Mouse (Mus musculus): ENCODE measurements around the gene Cdadc1.
"Not testable (repeated sequence)": the region's sequence is repeated elsewhere in the genome, so short reads cannot be mapped to it uniquely, and the experiment has no call there.

Cdadc1 gene

DNA sequence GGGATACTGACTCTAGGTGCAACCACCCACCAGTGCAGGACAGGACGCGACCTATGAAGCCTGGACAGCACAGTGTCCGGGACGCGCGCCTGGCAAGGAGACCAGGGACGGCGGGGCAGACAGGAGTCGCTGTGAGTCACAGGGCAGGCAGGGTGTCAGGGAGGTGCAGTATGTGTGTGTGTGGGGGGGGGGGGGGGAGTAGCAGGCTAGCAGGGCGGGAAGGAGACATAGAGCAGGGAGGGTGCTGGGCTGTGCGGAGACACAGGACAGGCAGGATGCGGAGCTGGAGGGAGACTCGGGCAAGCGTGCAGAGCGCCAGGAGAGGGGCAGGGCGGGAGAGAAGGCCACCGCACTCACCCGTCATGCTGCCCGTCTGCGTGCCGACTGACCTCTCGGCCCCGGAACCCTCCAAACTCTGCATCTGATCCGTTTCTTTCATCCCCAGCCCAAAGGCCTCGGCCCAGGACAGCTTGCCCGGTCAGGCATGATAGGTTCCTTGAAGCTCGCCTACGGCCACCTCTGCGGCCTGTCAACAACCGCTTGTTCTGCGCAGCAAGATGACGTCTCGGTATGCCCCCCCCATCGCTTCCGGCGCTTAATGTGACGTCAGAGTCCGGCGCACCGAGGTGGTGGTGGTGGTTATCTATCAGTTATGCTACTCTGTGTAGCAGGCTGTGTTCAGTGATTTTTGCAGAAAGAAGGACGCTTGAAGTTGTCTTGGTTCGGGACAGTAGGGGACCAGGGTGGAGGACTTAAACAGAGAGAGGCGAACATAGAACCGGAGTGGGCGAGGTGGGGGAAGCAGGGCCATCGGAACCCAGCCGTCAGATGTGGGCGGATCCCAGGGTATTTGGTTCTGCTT is at the start of gene Cdadc1:
Gene Cdadc1 (minus strand): TSS at position 562 of the 862 bp plus-strand sequence.
- peak; percentile 89 to 97 for DNase-seq

- no peak for DNase-seq
These were observed 49.3 kb upstream of the Cdadc1 start for GRCm38 (mm10) chr14:59646826-59647697.

- DNase-seq = no peak
These were observed 47.1 kb upstream of the Cdadc1 start for GRCm38 (mm10) chr14:59644896-59645295.

- no peak for DNase-seq
These were observed 46.4 kb upstream of the Cdadc1 start for GRCm38 (mm10) chr14:59644166-59644565.

DNA sequence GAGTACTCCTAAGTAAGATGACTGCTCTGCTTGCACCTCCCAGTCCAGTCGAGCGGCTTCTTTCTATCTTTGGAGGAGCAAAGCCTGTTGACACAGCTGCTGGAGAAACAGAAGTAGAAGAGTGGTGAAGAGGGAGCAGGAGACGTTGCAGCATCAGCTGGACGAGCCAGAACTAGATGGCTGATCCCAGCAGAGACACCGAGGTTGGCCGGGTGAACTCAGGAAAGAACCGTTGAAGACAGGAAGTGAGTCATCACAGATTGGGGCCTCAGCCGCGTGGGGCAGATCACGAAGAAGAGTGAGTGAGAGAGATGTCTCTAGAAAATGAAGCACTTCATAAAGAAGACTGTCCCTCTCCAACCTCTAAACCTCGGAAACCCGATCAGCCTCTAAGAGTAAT is 45.8 kb upstream of the Cdadc1 start:
- DNase-seq = no peak

GRCm38 (mm10) chr14:59641856-59642255 is 44.1 kb upstream of the Cdadc1 start:
- DNase-seq = no peak

GRCm38 (mm10) chr14:59638906-59639703 is 41.3 kb upstream of the Cdadc1 start:
- no peak for DNase-seq

GRCm38 (mm10) chr14:59633988-59634387 is 36.2 kb upstream of the Cdadc1 start:
- no peak for DNase-seq

GRCm38 (mm10) chr14:59633295-59633898 is 35.6 kb upstream of the Cdadc1 start:
- no peak for DNase-seq

- no peak for DNase-seq
These were observed 34.3 kb upstream of the Cdadc1 start for GRCm38 (mm10) chr14:59632067-59632466.

- no peak for DNase-seq
These were observed 32.3 kb upstream of the Cdadc1 start for GRCm38 (mm10) chr14:59630096-59630495.

DNA sequence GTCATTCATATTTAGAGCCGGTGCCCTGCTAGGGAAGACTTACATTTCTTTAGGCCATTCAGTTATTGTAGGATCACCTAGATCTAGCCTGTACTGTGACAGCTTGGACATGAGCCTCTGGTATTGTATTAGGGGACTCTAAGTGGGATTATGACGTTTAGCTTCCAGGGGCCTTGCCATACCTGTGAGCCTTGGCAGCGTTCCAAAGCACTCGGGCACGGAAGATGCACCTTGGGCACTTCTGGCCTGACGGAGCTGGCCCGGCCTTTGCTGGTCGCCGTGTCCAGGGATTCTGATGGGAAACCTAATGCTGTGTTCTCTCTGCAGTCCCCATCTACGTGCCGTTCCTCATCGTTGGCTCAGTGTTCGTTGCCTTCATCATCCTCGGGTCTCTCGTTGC is 31.5 kb upstream of the Cdadc1 start:
- DNase-seq = no peak

GRCm38 (mm10) chr14:59627823-59628222 is 30.1 kb upstream of the Cdadc1 start:
- no peak for DNase-seq

DNA sequence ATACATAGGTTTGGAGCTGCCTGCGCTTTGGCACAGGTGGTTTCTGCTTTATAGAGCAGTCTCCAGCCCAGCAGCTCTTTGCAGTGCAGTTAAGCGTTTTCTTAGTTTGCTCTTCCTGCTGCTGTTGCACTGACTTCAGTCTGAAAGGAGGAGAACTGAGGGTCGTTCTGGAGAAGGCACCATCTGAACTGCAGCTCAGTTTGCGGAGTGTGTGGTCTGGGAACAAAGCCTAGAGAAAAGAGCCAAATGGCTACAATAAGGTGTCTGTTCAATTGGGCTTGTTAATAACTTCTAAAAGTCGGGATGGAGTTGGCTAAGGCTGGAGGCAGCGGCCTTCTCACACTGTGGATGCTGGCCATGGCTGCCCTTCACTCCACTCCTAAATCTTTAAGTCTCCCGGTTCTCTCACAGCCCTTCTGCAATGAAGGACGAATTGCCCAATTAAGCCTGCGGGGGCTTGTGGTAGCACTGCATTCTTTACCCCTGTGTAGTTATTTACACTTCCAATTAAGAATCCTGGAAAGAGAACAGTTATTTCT is 29.5 kb upstream of the Cdadc1 start:
- DNase-seq = no peak

DNA sequence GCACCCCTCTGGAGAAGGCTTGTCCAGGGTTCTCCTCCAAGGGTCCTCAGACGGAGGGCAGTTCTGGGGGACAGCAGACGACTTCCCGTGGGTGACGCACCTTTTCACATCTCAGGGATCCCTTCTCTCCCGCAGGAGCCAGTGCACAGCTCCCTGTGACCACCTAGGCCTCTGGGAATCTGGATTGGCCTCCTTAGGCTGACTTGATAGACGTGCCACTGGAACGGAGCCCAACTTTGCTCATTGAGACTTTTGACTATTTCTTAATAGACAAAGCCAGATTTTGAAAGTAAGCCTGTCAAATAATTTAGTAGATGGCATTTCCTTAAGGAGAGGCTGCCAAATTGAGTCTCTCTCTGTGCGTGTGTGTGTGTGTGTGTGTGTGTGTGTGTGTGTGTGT is 29.0 kb upstream of the Cdadc1 start:
- DNase-seq = no peak

GRCm38 (mm10) chr14:59625806-59626364 is 28.1 kb upstream of the Cdadc1 start:
- no peak for DNase-seq

DNA sequence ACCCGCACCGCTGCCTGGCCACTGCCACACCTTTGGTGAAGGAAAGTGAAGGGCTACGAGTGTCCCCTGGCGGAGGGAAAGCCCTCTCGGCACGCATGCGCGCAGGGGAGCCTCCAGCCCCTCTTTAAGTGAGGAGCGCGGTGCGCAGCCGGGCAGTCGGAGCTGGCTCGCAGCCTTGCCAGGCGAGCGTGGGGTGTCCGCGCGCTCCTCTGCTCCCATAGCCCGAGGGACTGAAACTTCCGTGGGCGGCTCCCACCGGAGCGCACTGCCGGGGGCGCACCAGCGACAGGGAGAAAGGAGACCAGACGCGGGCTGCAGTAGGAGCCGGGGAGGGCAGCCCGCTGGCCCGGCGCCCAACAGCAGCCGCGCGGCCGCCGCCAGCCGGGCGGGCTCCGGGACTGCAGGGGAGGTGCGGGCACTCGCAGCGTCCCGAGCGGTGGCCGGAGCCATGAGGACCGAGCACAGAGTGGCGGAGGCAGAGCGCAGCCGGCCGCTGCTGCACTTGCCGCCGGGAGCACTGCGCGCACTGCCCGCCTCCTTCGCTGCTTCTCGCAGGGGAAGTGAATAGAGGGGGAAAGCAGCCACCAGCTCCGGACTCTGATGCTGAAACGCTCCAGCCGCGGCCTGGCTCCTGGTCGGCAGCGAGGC is 27.5 kb upstream of the Cdadc1 start, which contains the start of gene Shisa2:
Gene Shisa2 (plus strand): TSS at position 151 of the 648 bp plus-strand sequence.
- DNase-seq = peak; percentile 16 to 17

- no peak for DNase-seq
These were observed 26.6 kb upstream of the Cdadc1 start for GRCm38 (mm10) chr14:59624326-59624885.

DNA sequence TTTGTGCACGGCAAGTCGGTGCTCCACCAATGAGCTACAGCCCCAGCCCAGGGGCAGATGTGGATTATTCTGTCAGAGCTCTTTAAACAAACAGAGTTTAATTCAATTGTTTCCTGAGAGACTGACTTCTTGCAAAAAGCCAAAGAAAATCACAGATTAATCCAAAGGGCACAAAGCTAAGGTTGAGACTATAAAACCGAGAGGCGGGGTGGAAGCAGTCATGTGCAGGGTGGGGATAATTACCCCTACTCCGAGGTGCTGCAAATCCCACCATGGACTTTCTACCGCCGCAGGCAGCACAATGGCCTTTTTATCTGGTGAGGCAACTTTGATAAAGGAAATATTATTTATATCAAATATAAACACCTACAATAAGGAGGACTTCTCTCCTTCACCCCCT is 19.0 kb upstream of the Cdadc1 start:
- no peak for DNase-seq

DNA sequence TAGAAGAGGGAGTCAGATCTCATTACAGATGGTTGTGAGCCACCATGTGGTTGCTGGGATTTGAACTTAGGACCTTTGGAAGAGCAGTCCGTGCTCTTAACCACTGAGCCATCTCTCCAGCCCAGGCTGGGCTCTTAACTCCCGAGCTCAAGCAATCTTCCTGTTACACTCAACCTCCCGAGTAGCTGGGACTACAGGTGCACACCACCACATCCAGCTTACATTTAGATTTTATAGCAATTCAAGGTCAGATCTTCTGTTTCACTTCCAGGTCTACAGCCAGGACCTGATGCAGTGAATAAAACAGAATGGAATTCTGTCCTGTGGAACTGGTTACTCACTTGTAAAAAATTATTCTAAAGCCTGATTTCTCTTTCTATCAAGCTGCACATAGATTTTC is 16.4 kb upstream of the Cdadc1 start:
- DNase-seq = not testable (repeated sequence)
